Mouse (Mus musculus): ENCODE data around the gene Rpl23a. TPM values are rescaled to one million over a fixed set of nuclear protein-coding genes. Genes with fewer than 3 reads are reported as not detected.
"Not testable (repeated sequence)": the region's sequence is repeated elsewhere in the genome, so short reads cannot be mapped to it uniquely, and the experiment has no call there.

Gene Rpl23a
- polyA plus RNA-seq, 1 experiment = 312 TPM

- H3K36me3 ChIP-seq (ENCODE audit: control insufficient read depth, insufficient read depth, low read length) = no peaks in the 10 kb centered on the region
- H3K4me3 ChIP-seq (ENCODE audit: control insufficient read depth, insufficient read depth, low read length) = peak within 1 kb of the TSS; percentile 37
- 2% methylated on average over 80 of the region's 80 CpGs for WGBS
- peaks cover 21% of the 10 kb centered on the region for H3K27me3 ChIP-seq (ENCODE audit: control insufficient read depth, insufficient read depth, low read length)
- H3K4me1 ChIP-seq (replicated peaks; ENCODE audit: control insufficient read depth, insufficient read depth, low read length) = peaks cover 17% of the 10 kb centered on the region
- TF ChIP-seq CTCF (IDR thresholded peaks at IDR 0.05; ENCODE audit: borderline replicate concordance, control insufficient read depth, extremely low read depth, insufficient read depth, low read length, poor library complexity) (0 out of 2 replicates have a peak, but pooled peaks have one; percentile 13), POLR2A (IDR thresholded peaks at IDR 0.05; ENCODE audit: control insufficient read depth, extremely low read depth, insufficient read depth, low read length, poor library complexity) (no peak)
- H3K27ac ChIP-seq (ENCODE audit: control insufficient read depth, insufficient read depth, low read length) = no peak within 1 kb of the TSS
- no peak for DNase-seq
These were observed 5.2 kb upstream of the Rpl23a start, which contains the start of gene Rab34 for GRCm38 (mm10) chr11:78188331-78189233. Gene Rab34 (plus strand): TSS chr11:78188430.

- H3K27ac ChIP-seq (ENCODE audit: control insufficient read depth, insufficient read depth, low read length); DNase-seq; H3K4me3 ChIP-seq (ENCODE audit: control insufficient read depth, insufficient read depth, low read length): not testable (repeated sequence)
- Histone ChIP-seq H3K27me3 (ENCODE audit: control insufficient read depth, insufficient read depth, low read length) (peaks cover 17% of the 10 kb centered on the region), H3K36me3 (ENCODE audit: control insufficient read depth, insufficient read depth, low read length) (peaks cover 17% of the 10 kb centered on the region), H3K4me1 (replicated peaks; ENCODE audit: control insufficient read depth, insufficient read depth, low read length) (peaks cover 17% of the 10 kb centered on the region)
- 97% methylated on average over 6 of the region's 6 CpGs for WGBS
These were observed 1.3 kb upstream of the Rpl23a start for GRCm38 (mm10) chr11:78184702-78185101.

GRCm38 (mm10) chr11:78183884-78184514 is 615 bp upstream of the Rpl23a start:
- no peak overlapping the region for H3K4me3 ChIP-seq (ENCODE audit: control insufficient read depth, insufficient read depth, low read length)

GRCm38 (mm10) chr11:78182450-78182849 is 934 bp downstream of the Rpl23a start:
- H3K27ac ChIP-seq (ENCODE audit: control insufficient read depth, insufficient read depth, low read length) = no peak overlapping the region
- peaks cover 8% of the 10 kb centered on the region for H3K4me1 ChIP-seq (replicated peaks; ENCODE audit: control insufficient read depth, insufficient read depth, low read length)
- TF ChIP-seq CTCF (IDR thresholded peaks at IDR 0.05; ENCODE audit: borderline replicate concordance, control insufficient read depth, extremely low read depth, insufficient read depth, low read length, poor library complexity) = no peak
- no peak for TF ChIP-seq POLR2A (IDR thresholded peaks at IDR 0.05; ENCODE audit: control insufficient read depth, extremely low read depth, insufficient read depth, low read length, poor library complexity)
- H3K36me3 ChIP-seq (ENCODE audit: control insufficient read depth, insufficient read depth, low read length) = peaks cover 17% of the 10 kb centered on the region
- no peaks in the 10 kb centered on the region; the same call in 1 of the 2 replicates for H3K27me3 ChIP-seq (ENCODE audit: control insufficient read depth, insufficient read depth, low read length)
- no peak for DNase-seq
- peak overlapping the region; percentile 99 for H3K4me3 ChIP-seq (ENCODE audit: control insufficient read depth, insufficient read depth, low read length)
- 6% methylated on average over 7 of the region's 7 CpGs for WGBS

More at GRCm38 (mm10) chr11:78183884-78184514, 615 bp upstream of the Rpl23a start:
- DNase-seq = no peak
- no peak for TF ChIP-seq POLR2A (IDR thresholded peaks at IDR 0.05; ENCODE audit: control insufficient read depth, extremely low read depth, insufficient read depth, low read length, poor library complexity)
- TF ChIP-seq CTCF (IDR thresholded peaks at IDR 0.05; ENCODE audit: borderline replicate concordance, control insufficient read depth, extremely low read depth, insufficient read depth, low read length, poor library complexity) = no peak
- WGBS = 62% methylated on average over 10 of the region's 10 CpGs
- peaks cover 13% of the 10 kb centered on the region for H3K4me1 ChIP-seq (replicated peaks; ENCODE audit: control insufficient read depth, insufficient read depth, low read length)
- H3K27me3 ChIP-seq (ENCODE audit: control insufficient read depth, insufficient read depth, low read length) = peaks cover 10% of the 10 kb centered on the region
- no peak overlapping the region for H3K27ac ChIP-seq (ENCODE audit: control insufficient read depth, insufficient read depth, low read length)
- peaks cover 17% of the 10 kb centered on the region for H3K36me3 ChIP-seq (ENCODE audit: control insufficient read depth, insufficient read depth, low read length)

- Histone ChIP-seq H3K4me1 (replicated peaks; ENCODE audit: control insufficient read depth, insufficient read depth, low read length) (peaks cover 14% of the 10 kb centered on the region), H3K27ac (ENCODE audit: control insufficient read depth, insufficient read depth, low read length) (no peak overlapping the region), H3K4me3 (ENCODE audit: control insufficient read depth, insufficient read depth, low read length) (no peak overlapping the region), H3K27me3 (ENCODE audit: control insufficient read depth, insufficient read depth, low read length) (no peaks in the 10 kb centered on the region; the same call in 1 of the 2 replicates), H3K36me3 (ENCODE audit: control insufficient read depth, insufficient read depth, low read length) (peaks cover 17% of the 10 kb centered on the region)
- WGBS = 62% methylated on average over 2 of the region's 2 CpGs
- TF ChIP-seq CTCF (IDR thresholded peaks at IDR 0.05; ENCODE audit: borderline replicate concordance, control insufficient read depth, extremely low read depth, insufficient read depth, low read length, poor library complexity) = no peak
- DNase-seq = no peak
These were observed 1.5 kb downstream of the Rpl23a start for GRCm38 (mm10) chr11:78181830-78182357.

GRCm38 (mm10) chr11:78180081-78180761 is 3.2 kb downstream of the Rpl23a start:
- 94% methylated on average over 6 of the region's 6 CpGs for WGBS
- Histone ChIP-seq H3K27ac (ENCODE audit: control insufficient read depth, insufficient read depth, low read length) (no peak overlapping the region), H3K36me3 (ENCODE audit: control insufficient read depth, insufficient read depth, low read length) (peaks cover 17% of the 10 kb centered on the region), H3K27me3 (ENCODE audit: control insufficient read depth, insufficient read depth, low read length) (no peaks in the 10 kb centered on the region), H3K4me1 (replicated peaks; ENCODE audit: control insufficient read depth, insufficient read depth, low read length) (peaks cover 15% of the 10 kb centered on the region), H3K4me3 (ENCODE audit: control insufficient read depth, insufficient read depth, low read length) (no peak overlapping the region)
- no peak for DNase-seq
- no peak for TF ChIP-seq CTCF (IDR thresholded peaks at IDR 0.05; ENCODE audit: borderline replicate concordance, control insufficient read depth, extremely low read depth, insufficient read depth, low read length, poor library complexity)
- TF ChIP-seq POLR2A (IDR thresholded peaks at IDR 0.05; ENCODE audit: control insufficient read depth, extremely low read depth, insufficient read depth, low read length, poor library complexity) = no peak

Measured in thymus, adult 2 months (tissue).